Mouse (Mus musculus) urinary bladder, adult 2 months (tissue): ENCODE results near the gene Fbxo36. TPM values are rescaled to one million over a fixed set of nuclear protein-coding genes. Genes with fewer than 3 reads are reported as not detected.

Experiments
- DNase-seq: peaks from one replicate; pipeline ENCODE4 v3.0.0; 2022; ENCODE audit warnings: low spot score
- polyA plus RNA-seq: library from polyadenylated mRNA; depleted of rRNA; stranded (reverse); fragments of >200 nt; gene quantifications from 2 replicates; pipeline ENCODE4 v1.2.3, GENCODE M21; 2012; rRNA removed

Gene Fbxo36
- polyA plus RNA-seq, 1 experiment: 17.0 TPM

DNA sequence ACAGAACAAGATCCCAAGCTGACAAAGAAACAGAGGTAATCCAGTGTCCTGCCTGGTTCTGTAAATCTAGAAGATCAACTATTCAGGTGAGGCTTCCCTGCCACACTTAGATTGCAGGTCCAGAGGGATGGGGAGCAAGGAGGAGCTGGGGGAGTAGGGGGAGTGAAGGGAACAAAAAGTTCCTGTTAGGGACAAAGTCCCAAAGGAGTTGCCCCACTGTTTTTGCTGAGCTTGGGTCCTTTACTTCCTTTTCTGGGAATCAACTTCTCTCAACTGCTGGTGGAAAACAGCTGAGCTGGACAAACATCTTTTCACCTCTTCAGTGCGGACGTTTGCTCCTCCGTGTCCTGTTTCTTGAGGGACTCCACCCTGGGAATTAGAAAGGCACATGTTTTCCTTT lies 106.3 kb downstream of the Fbxo36 start:
- no peak for DNase-seq

- no peak for DNase-seq
Observed at GRCm38 (mm10) chr1:84947390-84947789, 107.7 kb downstream of the Fbxo36 start.

Other genes with a start within 250 kb of the Fbxo36 start
- 18.8 and 24.2 TPM in 2 replicates for gene Dner, start 143.6 kb upstream of the Fbxo36 start, polyA plus RNA-seq
- gene Trip12, start 675 bp downstream of the Fbxo36 start, polyA plus RNA-seq: 84.8 and 90.2 TPM in 2 replicates
- 4.1 and 4.4 TPM in 2 replicates for gene Slc16a14, start 95.3 kb downstream of the Fbxo36 start, polyA plus RNA-seq